Mouse (Mus musculus) MEL-GATA-1-ER (cell line): ENCODE data around the gene Htr6.

Experiments
- DNase-seq: peaks from one replicate; pipeline ENCODE4 v3.0.0-alpha.2; 2012; ENCODE audit warnings: low read depth; ENCODE audit errors: extremely low read depth

The Htr6 gene

GRCm38 (mm10) chr4:139088982-139089671 is 13.8 kb upstream of the Htr6 start:
- no peak for DNase-seq

GRCm38 (mm10) chr4:139086984-139087383 is 11.6 kb upstream of the Htr6 start:
- DNase-seq, result no peak

DNA sequence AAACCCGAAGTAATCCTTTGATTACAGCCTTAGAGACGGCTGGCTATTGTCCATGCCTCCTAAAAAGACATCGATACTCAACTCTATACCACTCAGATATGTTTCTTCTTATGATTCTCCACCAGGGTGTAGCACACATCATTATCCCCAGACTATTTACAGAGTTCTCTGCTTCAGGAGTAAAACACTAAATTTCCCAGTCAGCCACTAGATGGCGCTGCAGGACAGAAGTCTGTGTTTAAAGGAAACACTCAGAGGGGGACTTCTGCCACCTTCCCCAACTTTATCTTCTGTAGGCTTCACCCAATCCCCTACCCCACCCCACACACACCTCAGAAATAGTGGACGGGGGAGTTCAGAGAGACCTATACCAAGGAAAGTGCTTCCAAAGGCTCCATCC is 10.7 kb upstream of the Htr6 start:
- DNase-seq, result peak; percentile 58

DNA sequence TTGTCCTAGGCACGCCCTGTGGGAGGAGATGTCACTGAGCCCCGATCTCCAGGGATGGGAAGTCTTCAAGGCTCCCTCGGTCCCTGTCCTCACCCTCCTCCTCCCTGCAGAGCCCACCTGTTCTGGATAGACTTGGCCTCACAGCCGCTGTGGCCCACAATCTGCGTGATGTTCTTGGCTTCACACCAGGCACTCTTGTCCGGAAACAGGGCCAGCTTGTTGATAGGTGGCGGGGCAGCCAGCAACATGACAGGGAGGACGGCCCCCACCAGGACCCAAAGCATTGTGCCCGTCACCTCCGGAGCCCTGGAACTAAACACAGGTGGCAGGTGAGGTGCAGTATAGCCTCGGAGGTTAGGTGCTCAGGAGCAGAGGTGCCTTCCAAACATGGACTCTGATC is 10.0 kb upstream of the Htr6 start:
- no peak for DNase-seq

- no peak for DNase-seq
Observed at GRCm38 (mm10) chr4:139082790-139083564, 7.6 kb upstream of the Htr6 start.

DNA sequence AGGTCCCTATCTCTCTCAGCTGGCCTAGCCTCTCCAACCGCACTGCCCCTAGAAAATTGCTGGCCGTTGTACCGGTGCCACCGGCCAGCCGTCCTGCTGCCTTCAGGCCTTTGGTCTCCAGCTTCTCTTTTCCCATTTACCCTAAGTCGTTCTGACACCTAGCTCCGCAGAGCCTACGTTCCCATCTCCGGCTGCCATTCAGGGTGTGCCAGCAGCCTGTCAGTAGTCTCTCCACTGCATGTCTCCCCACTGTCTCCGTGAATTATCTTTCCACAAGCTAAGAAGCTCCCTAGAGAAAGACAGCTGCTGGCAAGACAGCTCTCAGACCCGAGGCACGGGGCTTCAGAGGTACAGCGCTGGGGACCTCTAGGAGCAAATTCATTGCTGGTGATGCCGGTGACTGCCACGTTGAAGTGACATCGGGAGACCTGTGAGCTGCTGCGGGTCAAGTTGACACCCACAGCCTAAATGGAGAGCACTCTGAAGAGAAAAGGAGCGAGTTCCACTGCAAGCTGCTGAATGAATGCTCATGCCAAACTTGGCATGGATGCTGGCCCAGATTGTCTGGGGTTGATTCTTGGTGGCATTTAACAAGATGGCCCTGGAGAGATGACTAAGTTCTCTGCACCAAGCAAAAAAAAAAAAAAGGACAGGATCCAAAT is 6.0 kb upstream of the Htr6 start:
- no peak for DNase-seq

- DNase-seq, result no peak
Observed at GRCm38 (mm10) chr4:139080259-139080658, 4.9 kb upstream of the Htr6 start.

GRCm38 (mm10) chr4:139079439-139079838 is 4.1 kb upstream of the Htr6 start:
- DNase-seq, result no peak

- DNase-seq, result peak; percentile 9
Observed at GRCm38 (mm10) chr4:139078726-139079125, 3.4 kb upstream of the Htr6 start.

DNA sequence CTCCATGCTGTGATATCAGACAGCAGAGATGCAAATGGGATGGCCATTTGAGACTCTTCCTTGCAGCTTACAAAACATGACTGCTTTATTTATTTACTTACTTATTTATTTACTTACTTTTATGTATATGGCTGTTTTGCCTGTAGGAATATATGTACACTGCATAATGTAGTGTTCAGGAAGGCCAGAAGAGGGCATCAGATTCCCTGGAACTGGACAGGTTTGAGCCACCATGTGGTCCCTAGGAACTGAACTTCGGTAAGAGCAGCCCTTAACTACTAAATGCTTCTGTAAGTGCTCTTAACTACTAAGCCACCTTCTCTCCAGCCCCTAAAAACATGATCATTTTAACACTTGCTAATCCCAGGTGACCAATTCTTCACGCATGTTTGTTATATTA is 2.9 kb upstream of the Htr6 start:
- peak; percentile 44 for DNase-seq

GRCm38 (mm10) chr4:139075915-139076314 is 545 bp upstream of the Htr6 start:
- DNase-seq, result no peak

DNA sequence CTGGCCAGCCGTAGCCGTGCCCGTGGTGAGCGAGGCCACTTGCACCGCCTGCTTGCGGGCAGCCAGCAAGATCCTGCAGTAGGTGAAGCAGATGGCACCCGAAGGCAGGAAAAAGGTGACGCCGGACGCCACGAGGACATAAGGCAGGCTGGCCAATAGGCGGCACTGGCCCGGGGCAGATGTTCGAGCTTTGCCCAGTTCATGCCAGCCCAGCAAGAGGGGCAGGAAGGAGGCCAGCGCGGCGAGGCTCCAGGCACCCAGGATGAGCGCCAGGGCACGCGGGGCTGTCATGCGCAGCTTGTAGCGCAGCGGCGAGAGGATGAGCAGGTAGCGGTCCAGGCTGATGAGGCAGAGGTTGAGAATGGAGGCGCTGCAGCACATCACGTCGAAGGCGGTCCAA is 1.3 kb downstream of the Htr6 start:
- DNase-seq, result no peak

DNA sequence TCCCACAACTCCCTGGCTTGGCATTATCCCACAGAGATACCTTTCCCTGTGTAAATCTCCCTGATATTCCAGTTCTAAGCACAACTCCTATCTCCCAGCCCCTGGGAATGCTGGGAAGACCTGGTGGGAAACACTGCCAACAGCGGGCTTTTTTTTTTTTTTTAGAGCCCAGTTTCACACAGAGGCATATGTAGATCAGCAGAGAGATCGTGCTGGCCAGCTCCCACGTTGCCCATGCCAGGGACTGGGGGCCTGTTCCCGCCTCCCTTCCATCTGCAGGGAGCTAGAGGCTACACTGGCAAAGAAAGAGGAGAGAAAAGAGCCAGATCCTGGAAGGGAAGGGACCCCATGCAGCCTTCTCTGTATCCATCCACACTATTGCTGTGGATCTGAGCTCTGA is 7.1 kb downstream of the Htr6 start:
- DNase-seq, result no peak

DNA sequence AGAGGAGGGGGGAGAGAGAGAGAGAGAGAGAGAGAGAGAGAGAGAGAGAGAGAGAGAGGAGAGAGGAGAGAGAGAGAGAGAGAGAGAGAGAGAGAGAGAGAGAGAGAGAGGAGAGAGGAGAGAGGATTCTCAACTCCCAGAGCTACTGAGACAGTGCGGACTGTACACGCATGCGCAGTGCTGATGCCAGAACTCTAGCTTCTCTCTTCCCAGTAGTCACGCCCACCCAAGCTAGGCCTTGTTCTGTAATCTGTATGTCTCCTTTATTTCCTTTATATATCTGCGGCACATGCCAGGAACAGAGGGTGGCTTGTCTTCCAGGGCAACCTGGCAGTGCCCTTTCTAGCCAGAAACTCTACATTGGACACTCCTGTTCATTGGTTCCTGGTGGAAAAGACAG is 10.5 kb downstream of the Htr6 start:
- no peak for DNase-seq

DNA sequence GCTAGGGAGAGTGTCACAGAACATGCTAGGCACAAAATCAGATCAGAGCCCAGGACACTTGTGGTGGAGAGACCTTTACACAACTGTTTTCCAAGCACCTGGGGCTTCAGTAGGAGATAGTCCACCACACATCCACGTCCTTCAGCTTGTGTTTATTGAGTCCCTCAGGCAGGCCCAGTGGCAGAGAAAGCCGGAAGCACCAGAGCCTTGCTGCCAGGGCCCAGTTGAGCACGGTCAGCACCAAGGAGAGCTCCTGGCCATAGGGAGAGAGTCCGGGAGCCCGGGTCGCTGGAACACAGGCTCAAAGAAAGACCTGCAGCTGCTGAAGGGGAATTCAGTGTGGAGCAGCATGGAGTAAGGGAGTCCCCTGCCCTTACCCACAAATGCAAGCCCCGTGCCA is 15.8 kb downstream of the Htr6 start:
- DNase-seq, result no peak

DNA sequence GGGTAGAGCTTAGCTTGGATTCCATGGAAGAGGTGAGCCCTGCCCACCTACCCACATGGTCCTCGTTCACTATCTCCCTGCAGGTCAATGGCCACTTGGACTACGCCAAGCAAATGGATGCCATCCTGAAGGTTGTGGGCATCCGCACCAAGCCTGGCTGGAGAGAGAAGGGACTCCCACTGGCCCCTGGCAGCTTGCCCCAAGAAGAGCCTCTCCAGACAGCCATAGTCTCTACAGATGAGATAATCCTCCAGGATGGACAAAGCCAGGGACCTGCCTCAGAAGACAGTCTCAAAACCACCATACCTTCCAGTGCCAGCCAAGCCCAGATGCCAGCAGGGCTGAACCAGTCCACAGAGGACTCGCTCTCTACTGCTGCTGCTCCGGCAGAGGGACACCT is 17.3 kb downstream of the Htr6 start:
- no peak for DNase-seq

GRCm38 (mm10) chr4:139057291-139057690 is 18.1 kb downstream of the Htr6 start:
- DNase-seq, result no peak

GRCm38 (mm10) chr4:139055744-139056143 is 19.6 kb downstream of the Htr6 start:
- no peak for DNase-seq

DNA sequence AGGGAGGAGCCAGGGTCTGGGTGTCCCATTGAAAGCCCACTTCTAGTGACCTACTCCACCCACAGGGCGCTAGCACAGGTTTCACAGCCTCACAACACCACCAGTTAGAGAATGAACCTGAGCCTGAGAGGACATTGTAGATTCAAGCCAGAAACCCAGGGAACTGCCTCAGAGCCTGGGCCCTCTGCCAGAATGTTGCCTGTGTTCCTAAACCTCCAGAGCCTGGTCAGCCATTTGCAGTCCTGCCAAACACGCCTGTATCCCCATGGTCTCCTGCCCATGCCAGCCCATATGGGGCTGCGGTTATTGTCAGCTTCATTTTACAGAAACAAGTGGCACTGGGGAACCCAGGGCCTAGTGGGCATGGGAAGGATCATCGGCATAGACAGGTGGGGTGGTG is 20.0 kb downstream of the Htr6 start:
- DNase-seq, result no peak

GRCm38 (mm10) chr4:139054300-139054923 is 21.0 kb downstream of the Htr6 start:
- no peak for DNase-seq

GRCm38 (mm10) chr4:139053391-139053790 is 22.0 kb downstream of the Htr6 start:
- DNase-seq, result no peak

DNA sequence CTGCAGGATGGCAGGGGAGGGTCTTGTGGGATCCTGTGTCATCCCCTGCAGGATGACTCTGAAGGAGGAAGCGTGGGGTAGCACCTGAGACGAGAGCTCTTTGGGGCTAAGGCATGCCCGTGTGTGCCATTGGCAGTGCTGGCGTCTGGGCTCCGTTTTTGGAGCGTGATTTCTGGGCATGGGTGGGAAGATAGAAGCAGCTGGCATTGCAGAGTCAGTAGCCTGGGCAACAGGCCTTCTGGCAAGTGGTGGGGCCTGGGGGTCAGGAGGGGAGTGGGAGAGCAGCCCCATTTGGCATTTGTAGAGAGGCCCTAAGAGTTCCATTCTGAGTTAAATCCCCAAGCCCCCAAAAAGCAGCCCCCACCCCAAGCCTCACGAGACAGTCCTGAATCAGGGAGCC is 22.6 kb downstream of the Htr6 start:
- DNase-seq, result no peak
